Mouse (Mus musculus): ENCODE data around the gene Stard13. TPM values are rescaled to one million over a fixed set of nuclear protein-coding genes. Genes with fewer than 3 reads are reported as not detected.

Gene Stard13
- total RNA-seq (2021), result 10 to 100 TPM; 18.4 to 22.4 TPM

- DNase-seq (ENCODE audit: low spot score), result peak; percentile 8
- intact Hi-C loops (cut with DNase I), result loop anchor here (2.0 kb wide), 1 partner anchor 93 kb away; no protein-coding TSS in a partner anchor
Observed at GRCm38 (mm10) chr5:151233400-151234031, at the start of gene Stard13. TSS of gene Stard13 (minus strand) at chr5:151233836.

GRCm38 (mm10) chr5:151279531-151279930, 45.9 kb upstream of the Stard13 start:
- intact Hi-C loops (cut with DNase I), result no loop called here
- DNase-seq (ENCODE audit: low spot score), result no peak

GRCm38 (mm10) chr5:151277927-151278326, 44.3 kb upstream of the Stard13 start:
- intact Hi-C loops (cut with DNase I), result no loop called here
- DNase-seq (ENCODE audit: low spot score), result no peak

GRCm38 (mm10) chr5:151275986-151276385, 42.4 kb upstream of the Stard13 start:
- DNase-seq (ENCODE audit: low spot score), result no peak
- intact Hi-C loops (cut with DNase I), result no loop called here

- intact Hi-C loops (cut with DNase I), result no loop called here
- no peak for DNase-seq (ENCODE audit: low spot score)
Observed at GRCm38 (mm10) chr5:151274265-151274664, 40.6 kb upstream of the Stard13 start.

GRCm38 (mm10) chr5:151270815-151271214, 37.2 kb upstream of the Stard13 start:
- intact Hi-C loops (cut with DNase I), result no loop called here
- DNase-seq (ENCODE audit: low spot score), result no peak

GRCm38 (mm10) chr5:151266896-151267634, 33.4 kb upstream of the Stard13 start:
- no peak for DNase-seq (ENCODE audit: low spot score)
- intact Hi-C loops (cut with DNase I), result no loop called here

GRCm38 (mm10) chr5:151261558-151261957, 27.9 kb upstream of the Stard13 start:
- intact Hi-C loops (cut with DNase I), result no loop called here
- DNase-seq (ENCODE audit: low spot score), result no peak

- intact Hi-C loops (cut with DNase I), result no loop called here
- DNase-seq (ENCODE audit: low spot score), result no peak
Observed at GRCm38 (mm10) chr5:151252213-151252612, 18.6 kb upstream of the Stard13 start.

- no peak for DNase-seq (ENCODE audit: low spot score)
- intact Hi-C loops (cut with DNase I), result no loop called here
Observed at GRCm38 (mm10) chr5:151251656-151252055, 18.0 kb upstream of the Stard13 start.

- intact Hi-C loops (cut with DNase I), result no loop called here
- no peak for DNase-seq (ENCODE audit: low spot score)
Observed at GRCm38 (mm10) chr5:151248671-151249620, 15.3 kb upstream of the Stard13 start.

GRCm38 (mm10) chr5:151248084-151248483, 14.4 kb upstream of the Stard13 start:
- intact Hi-C loops (cut with DNase I), result no loop called here
- DNase-seq (ENCODE audit: low spot score), result no peak

GRCm38 (mm10) chr5:151247115-151247875, 13.7 kb upstream of the Stard13 start:
- DNase-seq (ENCODE audit: low spot score), result no peak
- intact Hi-C loops (cut with DNase I), result no loop called here

GRCm38 (mm10) chr5:151246287-151246686, 12.7 kb upstream of the Stard13 start:
- no peak for DNase-seq (ENCODE audit: low spot score)
- intact Hi-C loops (cut with DNase I), result no loop called here

- no peak for DNase-seq (ENCODE audit: low spot score)
- intact Hi-C loops (cut with DNase I), result no loop called here
Observed at GRCm38 (mm10) chr5:151245571-151245970, 11.9 kb upstream of the Stard13 start.

GRCm38 (mm10) chr5:151238730-151239129, 5.1 kb upstream of the Stard13 start:
- intact Hi-C loops (cut with DNase I), result no loop called here

GRCm38 (mm10) chr5:151236411-151236810, 2.8 kb upstream of the Stard13 start:
- DNase-seq (ENCODE audit: low spot score), result no peak
- intact Hi-C loops (cut with DNase I), result no loop called here

More at GRCm38 (mm10) chr5:151238730-151239129, 5.1 kb upstream of the Stard13 start:
- no peak for DNase-seq (ENCODE audit: low spot score)

GRCm38 (mm10) chr5:151232576-151233299, 898 bp downstream of the Stard13 start:
- DNase-seq (ENCODE audit: low spot score), result no peak
- intact Hi-C loops (cut with DNase I), result no loop called here

- intact Hi-C loops (cut with DNase I), result no loop called here
- DNase-seq (ENCODE audit: low spot score), result no peak
Observed at GRCm38 (mm10) chr5:151231861-151232260, 1.8 kb downstream of the Stard13 start.

Measured in heart, postnatal 25 days (tissue).